Mouse (Mus musculus): Measurements from ENCODE around the gene Add3. TPM values are rescaled to one million over a fixed set of nuclear protein-coding genes. Genes with fewer than 3 reads are reported as not detected.

The Add3 gene
- polyA plus RNA-seq, 1 experiment from 2014 or later: 118 TPM

- H3K4me3 ChIP-seq: no peak overlapping the region
- H3K36me3 ChIP-seq: no peaks in the 10 kb centered on the region
- WGBS: 83% methylated on average over 4 of the region's 4 CpGs
- ATAC-seq (replicated peaks; ENCODE audit: insufficient number of reproducible peaks, insufficient read depth, low FRiP score, low read depth): no peak
- no peaks in the 10 kb centered on the region for H3K9me3 ChIP-seq (replicated peaks)
- H3K27ac ChIP-seq: no peak overlapping the region
- no peak overlapping the region for H3K4me2 ChIP-seq
- no peaks in the 10 kb centered on the region for H3K27me3 ChIP-seq
- H3K9ac ChIP-seq: no peak overlapping the region
- H3K4me1 ChIP-seq (replicated peaks): peaks cover 26% of the 10 kb centered on the region
Measured at GRCm38 (mm10) chr19:53176518-53176917, 36.3 kb downstream of the Add3 start.

- Histone ChIP-seq H3K4me2 (no peak overlapping the region), H3K27me3 (no peaks in the 10 kb centered on the region), H3K9me3 (replicated peaks) (no peaks in the 10 kb centered on the region), H3K9ac (no peak overlapping the region), H3K4me1 (replicated peaks) (peaks cover 43% of the 10 kb centered on the region), H3K36me3 (no peaks in the 10 kb centered on the region), H3K4me3 (no peak overlapping the region), H3K27ac (peak overlapping the region; percentile 29; the same call in 1 of the 2 replicates)
- 86% methylated on average over 20 of the region's 20 CpGs for WGBS
- ATAC-seq (replicated peaks; ENCODE audit: insufficient number of reproducible peaks, insufficient read depth, low FRiP score, low read depth): no peak
Measured at GRCm38 (mm10) chr19:53178611-53179528, 38.6 kb downstream of the Add3 start.

GRCm38 (mm10) chr19:53180168-53180803, 40.0 kb downstream of the Add3 start:
- Histone ChIP-seq H3K4me3 (no peak overlapping the region), H3K9ac (no peak overlapping the region), H3K4me1 (replicated peaks) (peaks cover 56% of the 10 kb centered on the region), H3K9me3 (replicated peaks) (no peaks in the 10 kb centered on the region), H3K36me3 (no peaks in the 10 kb centered on the region), H3K27ac (peak overlapping the region; percentile 78), H3K27me3 (no peaks in the 10 kb centered on the region), H3K4me2 (no peak overlapping the region)
- ATAC-seq (replicated peaks; ENCODE audit: insufficient number of reproducible peaks, insufficient read depth, low FRiP score, low read depth): no peak
- 60% methylated on average over 12 of the region's 12 CpGs for WGBS

- WGBS: 49% methylated on average over 19 of the region's 19 CpGs
- ATAC-seq (replicated peaks; ENCODE audit: insufficient number of reproducible peaks, insufficient read depth, low FRiP score, low read depth): peak; percentile 50
- no peaks in the 10 kb centered on the region for H3K36me3 ChIP-seq
- peaks cover 63% of the 10 kb centered on the region for H3K4me1 ChIP-seq (replicated peaks)
- no peak overlapping the region for H3K4me2 ChIP-seq
- H3K9ac ChIP-seq: no peak overlapping the region
- H3K4me3 ChIP-seq: no peak overlapping the region
- H3K27me3 ChIP-seq: no peaks in the 10 kb centered on the region
- peak overlapping the region; percentile 78 for H3K27ac ChIP-seq
- no peaks in the 10 kb centered on the region for H3K9me3 ChIP-seq (replicated peaks)
Measured at GRCm38 (mm10) chr19:53181003-53181861, 41.0 kb downstream of the Add3 start.

GRCm38 (mm10) chr19:53183620-53184019, 43.4 kb downstream of the Add3 start:
- H3K4me3 ChIP-seq: no peak overlapping the region
- H3K27me3 ChIP-seq: no peaks in the 10 kb centered on the region
- no peak for ATAC-seq (replicated peaks; ENCODE audit: insufficient number of reproducible peaks, insufficient read depth, low FRiP score, low read depth)
- peak overlapping the region; percentile 9; the same call in 1 of the 2 replicates for H3K4me2 ChIP-seq
- H3K27ac ChIP-seq: peak overlapping the region; percentile 69
- no peaks in the 10 kb centered on the region for H3K9me3 ChIP-seq (replicated peaks)
- H3K9ac ChIP-seq: 0 out of 2 replicates have a peak overlapping the region, but pooled peaks have one; percentile 2
- peaks cover 82% of the 10 kb centered on the region for H3K4me1 ChIP-seq (replicated peaks)
- H3K36me3 ChIP-seq: no peaks in the 10 kb centered on the region
- 37% methylated on average over 9 of the region's 9 CpGs for WGBS

- 28% methylated on average over 10 of the region's 10 CpGs for WGBS
- H3K27ac ChIP-seq: peak overlapping the region; percentile 69
- no peak overlapping the region for H3K4me3 ChIP-seq
- no peaks in the 10 kb centered on the region for H3K27me3 ChIP-seq
- H3K4me2 ChIP-seq: peak overlapping the region; percentile 36
- no peak for ATAC-seq (replicated peaks; ENCODE audit: insufficient number of reproducible peaks, insufficient read depth, low FRiP score, low read depth)
- no peak overlapping the region for H3K9ac ChIP-seq
- no peaks in the 10 kb centered on the region for H3K9me3 ChIP-seq (replicated peaks)
- no peaks in the 10 kb centered on the region for H3K36me3 ChIP-seq
- peaks cover 83% of the 10 kb centered on the region for H3K4me1 ChIP-seq (replicated peaks)
Measured at GRCm38 (mm10) chr19:53184216-53184615, 44.0 kb downstream of the Add3 start.

- H3K9me3 ChIP-seq (replicated peaks): no peaks in the 10 kb centered on the region
- peak overlapping the region; percentile 69 for H3K27ac ChIP-seq
- H3K27me3 ChIP-seq: no peaks in the 10 kb centered on the region
- ATAC-seq (replicated peaks; ENCODE audit: insufficient number of reproducible peaks, insufficient read depth, low FRiP score, low read depth): no peak
- no peaks in the 10 kb centered on the region for H3K36me3 ChIP-seq
- peak overlapping the region; percentile 36 for H3K4me2 ChIP-seq
- H3K4me3 ChIP-seq: no peak overlapping the region
- WGBS: 32% methylated on average over 5 of the region's 5 CpGs
- H3K9ac ChIP-seq: no peak overlapping the region
- H3K4me1 ChIP-seq (replicated peaks): peaks cover 86% of the 10 kb centered on the region
Measured at GRCm38 (mm10) chr19:53184911-53185310, 44.7 kb downstream of the Add3 start.

GRCm38 (mm10) chr19:53185486-53186134, 45.4 kb downstream of the Add3 start:
- Histone ChIP-seq H3K27me3 (no peaks in the 10 kb centered on the region), H3K4me1 (replicated peaks) (peaks cover 86% of the 10 kb centered on the region), H3K4me2 (peak overlapping the region; percentile 35), H3K4me3 (no peak overlapping the region), H3K9me3 (replicated peaks) (no peaks in the 10 kb centered on the region), H3K9ac (no peak overlapping the region), H3K27ac (peak overlapping the region; percentile 61), H3K36me3 (no peaks in the 10 kb centered on the region)
- WGBS: 23% methylated on average over 8 of the region's 8 CpGs
- ATAC-seq (replicated peaks; ENCODE audit: insufficient number of reproducible peaks, insufficient read depth, low FRiP score, low read depth): 0 out of 2 replicates have a peak, but pooled peaks have one; percentile 23

- Histone ChIP-seq H3K4me3 (no peak overlapping the region), H3K27me3 (no peaks in the 10 kb centered on the region), H3K4me1 (replicated peaks) (peaks cover 84% of the 10 kb centered on the region), H3K9me3 (replicated peaks) (no peaks in the 10 kb centered on the region), H3K9ac (no peak overlapping the region), H3K4me2 (no peak overlapping the region), H3K27ac (peak overlapping the region; percentile 71), H3K36me3 (no peaks in the 10 kb centered on the region)
- 62% methylated on average over 4 of the region's 4 CpGs for WGBS
- no peak for ATAC-seq (replicated peaks; ENCODE audit: insufficient number of reproducible peaks, insufficient read depth, low FRiP score, low read depth)
Measured at GRCm38 (mm10) chr19:53186456-53186855, 46.2 kb downstream of the Add3 start.

- H3K4me2 ChIP-seq: peak overlapping the region; percentile 44
- peak overlapping the region; percentile 13; the same call in 1 of the 2 replicates for H3K4me3 ChIP-seq
- no peak overlapping the region for H3K9ac ChIP-seq
- no peaks in the 10 kb centered on the region for H3K36me3 ChIP-seq
- peak overlapping the region; percentile 71 for H3K27ac ChIP-seq
- H3K4me1 ChIP-seq (replicated peaks): peaks cover 84% of the 10 kb centered on the region
- no peaks in the 10 kb centered on the region for H3K27me3 ChIP-seq
- no peaks in the 10 kb centered on the region for H3K9me3 ChIP-seq (replicated peaks)
- ATAC-seq (replicated peaks; ENCODE audit: insufficient number of reproducible peaks, insufficient read depth, low FRiP score, low read depth): no peak
- 29% methylated on average over 7 of the region's 7 CpGs for WGBS
Measured at GRCm38 (mm10) chr19:53187533-53187932, 47.3 kb downstream of the Add3 start.

Measured in heart, embryonic 15.5 days (tissue).